Mouse (Mus musculus) erythroblast, embryonic 14.5 days (primary cell): ENCODE results near the gene Rnf220. TPM values are rescaled to one million over a fixed set of nuclear protein-coding genes. Genes with fewer than 3 reads are reported as not detected.
A peak's percentile ranks its signal among the peaks of the same experiment; 100 is the strongest.

Experiments
- H3K27me3 ChIP-seq: 2 replicates; pipeline ENCODE4 v1.6.1; 2012; ENCODE audit warnings: inconsistent platforms; ENCODE audit not compliant: control insufficient read depth
- H3K36me3 ChIP-seq: 2 replicates; pipeline ENCODE4 v1.6.1; 2012; ENCODE audit warnings: mild to moderate bottlenecking, inconsistent platforms; ENCODE audit not compliant: control insufficient read depth
- H3K4me1 ChIP-seq: 2 replicates; pipeline ENCODE4 v1.6.1; 2012; ENCODE audit warnings: inconsistent platforms; ENCODE audit not compliant: control insufficient read depth
- H3K4me3 ChIP-seq: replicated peaks from 2 replicates; pipeline ENCODE3; 2012; ENCODE audit warnings: moderate library complexity, mild to moderate bottlenecking, inconsistent platforms
- H3K9me3 ChIP-seq: 2 replicates; pipeline ENCODE4 v1.6.1; 2012; ENCODE audit warnings: low read length, inconsistent platforms, mixed read lengths; ENCODE audit not compliant: control insufficient read depth
- GATA1 ChIP-seq: IDR thresholded peaks from 2 replicates; pipeline ENCODE4 v1.6.1; 2012; ENCODE audit warnings: low read length, inconsistent platforms, mixed read lengths
- TAL1 ChIP-seq: IDR thresholded peaks from 3 replicates; pipeline ENCODE4 v1.6.1; 2012; ENCODE audit warnings: low read length, inconsistent platforms, mixed read lengths
- polyA plus RNA-seq: library from polyadenylated mRNA; stranded (reverse); fragments of >175 nt; gene quantifications from 2 replicates; pipeline ENCODE4 v1.2.3, GENCODE M21; 2012

Gene Rnf220
- polyA plus RNA-seq, 1 experiment: 5.1 TPM

GRCm38 (mm10) chr4:117311891-117312290 is 185.0 kb downstream of the Rnf220 start:
- Histone ChIP-seq H3K4me1 (peaks cover 53% of the 10 kb centered on the region), H3K9me3 (peaks cover 4% of the 10 kb centered on the region), H3K36me3 (no peaks in the 10 kb centered on the region; the same call in 1 of the 2 replicates), H3K27me3 (peaks cover 51% of the 10 kb centered on the region), H3K4me3 (peak overlapping the region; percentile 67)
- TF ChIP-seq GATA1 (no peak), TAL1 (no peak)

- no peaks in the 10 kb centered on the region; the same call in 1 of the 2 replicates for H3K36me3 ChIP-seq
- no peak overlapping the region for H3K4me3 ChIP-seq
- peaks cover 46% of the 10 kb centered on the region for H3K4me1 ChIP-seq
- H3K27me3 ChIP-seq: peaks cover 51% of the 10 kb centered on the region
- H3K9me3 ChIP-seq: peaks cover 6% of the 10 kb centered on the region
- TF ChIP-seq TAL1 (no peak), GATA1 (no peak)
These were observed 187.4 kb downstream of the Rnf220 start for GRCm38 (mm10) chr4:117309427-117309826.

GRCm38 (mm10) chr4:117307270-117307669 is 189.6 kb downstream of the Rnf220 start:
- H3K27me3 ChIP-seq: peaks cover 61% of the 10 kb centered on the region
- H3K9me3 ChIP-seq: peaks cover 19% of the 10 kb centered on the region
- H3K36me3 ChIP-seq: no peaks in the 10 kb centered on the region
- no peak for TF ChIP-seq GATA1
- no peak for TF ChIP-seq TAL1
- peaks cover 33% of the 10 kb centered on the region for H3K4me1 ChIP-seq
- no peak overlapping the region for H3K4me3 ChIP-seq

- Histone ChIP-seq H3K27me3 (peaks cover 78% of the 10 kb centered on the region), H3K9me3 (peaks cover 19% of the 10 kb centered on the region), H3K4me1 (peaks cover 15% of the 10 kb centered on the region), H3K36me3 (no peaks in the 10 kb centered on the region), H3K4me3 (no peak overlapping the region)
- TF ChIP-seq GATA1: no peak
- TF ChIP-seq TAL1: no peak
These were observed 191.4 kb downstream of the Rnf220 start for GRCm38 (mm10) chr4:117305461-117305860.

GRCm38 (mm10) chr4:117304239-117305025 is 192.4 kb downstream of the Rnf220 start:
- H3K27me3 ChIP-seq: peaks cover 89% of the 10 kb centered on the region
- TF ChIP-seq GATA1 (no peak), TAL1 (no peak)

GRCm38 (mm10) chr4:117303581-117304238 is 193.1 kb downstream of the Rnf220 start:
- H3K27me3 ChIP-seq: peaks cover 93% of the 10 kb centered on the region
- TF ChIP-seq GATA1 (no peak), TAL1 (no peak)
- peaks cover 15% of the 10 kb centered on the region; the same call in 1 of the 2 replicates for H3K9me3 ChIP-seq
- H3K4me3 ChIP-seq: no peak overlapping the region
- peaks cover 11% of the 10 kb centered on the region for H3K4me1 ChIP-seq
- H3K36me3 ChIP-seq: no peaks in the 10 kb centered on the region

More at GRCm38 (mm10) chr4:117304239-117305025, 192.4 kb downstream of the Rnf220 start:
- H3K36me3 ChIP-seq: no peaks in the 10 kb centered on the region
- peaks cover 11% of the 10 kb centered on the region for H3K4me1 ChIP-seq
- peaks cover 16% of the 10 kb centered on the region for H3K9me3 ChIP-seq
- H3K4me3 ChIP-seq: peak overlapping the region; percentile 28

- H3K4me1 ChIP-seq: peaks cover 11% of the 10 kb centered on the region
- H3K4me3 ChIP-seq: no peak overlapping the region
- peaks cover 15% of the 10 kb centered on the region; the same call in 1 of the 2 replicates for H3K9me3 ChIP-seq
- no peaks in the 10 kb centered on the region for H3K36me3 ChIP-seq
- H3K27me3 ChIP-seq: peaks cover 83% of the 10 kb centered on the region
- no peak for TF ChIP-seq GATA1
- TF ChIP-seq TAL1: no peak
These were observed 194.6 kb downstream of the Rnf220 start for GRCm38 (mm10) chr4:117302027-117302806.

- peaks cover 15% of the 10 kb centered on the region; the same call in 1 of the 2 replicates for H3K9me3 ChIP-seq
- H3K4me1 ChIP-seq: peaks cover 11% of the 10 kb centered on the region
- TF ChIP-seq GATA1: no peak
- no peak for TF ChIP-seq TAL1
- no peak overlapping the region for H3K4me3 ChIP-seq
- no peaks in the 10 kb centered on the region for H3K36me3 ChIP-seq
- peaks cover 72% of the 10 kb centered on the region for H3K27me3 ChIP-seq
These were observed 196.9 kb downstream of the Rnf220 start for GRCm38 (mm10) chr4:117299921-117300320.
